Mouse (Mus musculus): ENCODE measurements around the gene Rph3al. TPM values are rescaled to one million over a fixed set of nuclear protein-coding genes. Genes with fewer than 3 reads are reported as not detected.

Rph3al gene
- polyA plus RNA-seq, 1 experiment from 2014 or later = 1.1 TPM

GRCm38 (mm10) chr11:75922741-75923140 lies 15.5 kb downstream of the Rph3al start:
- Histone ChIP-seq H3K27ac (no peak overlapping the region), H3K9ac (no peak overlapping the region), H3K9me3 (replicated peaks) (no peaks in the 10 kb centered on the region), H3K27me3 (no peaks in the 10 kb centered on the region), H3K4me1 (peaks cover 21% of the 10 kb centered on the region), H3K36me3 (ENCODE audit: poor library complexity, severe bottlenecking) (no peaks in the 10 kb centered on the region), H3K4me3 (no peak overlapping the region), H3K4me2 (no peak overlapping the region)
- ATAC-seq = no peak
- WGBS = 79% methylated on average over 4 of the region's 4 CpGs

- WGBS = 91% methylated on average over 6 of the region's 6 CpGs
- Histone ChIP-seq H3K27me3 (no peaks in the 10 kb centered on the region), H3K36me3 (ENCODE audit: poor library complexity, severe bottlenecking) (no peaks in the 10 kb centered on the region), H3K27ac (no peak overlapping the region), H3K9me3 (replicated peaks) (no peaks in the 10 kb centered on the region), H3K4me1 (no peaks in the 10 kb centered on the region), H3K4me3 (no peak overlapping the region), H3K4me2 (no peak overlapping the region), H3K9ac (no peak overlapping the region)
- ATAC-seq = no peak
Observed at GRCm38 (mm10) chr11:75919139-75919538, 19.1 kb downstream of the Rph3al start.

DNA sequence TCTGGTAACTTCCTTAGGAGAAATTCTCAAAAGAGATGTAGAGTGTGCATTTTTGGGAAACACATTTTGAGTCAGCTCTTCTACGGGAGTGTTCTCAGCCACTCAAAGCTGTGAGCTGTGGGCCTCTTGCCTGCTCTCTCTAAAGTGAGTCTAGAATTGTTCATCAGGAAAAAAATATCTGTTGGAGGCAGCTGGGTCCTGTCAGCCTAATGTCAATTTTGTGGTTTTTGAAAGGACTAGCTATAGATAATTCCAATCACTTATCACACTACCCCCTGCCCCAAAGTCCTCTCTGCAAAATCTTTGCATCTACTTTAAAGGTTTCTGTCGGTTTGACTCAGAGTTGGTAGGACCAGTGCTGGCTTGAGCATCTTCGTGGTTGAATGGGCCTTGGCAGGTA lies 20.9 kb downstream of the Rph3al start:
- no peaks in the 10 kb centered on the region for H3K9me3 ChIP-seq (replicated peaks)
- no peaks in the 10 kb centered on the region for H3K4me1 ChIP-seq
- no peaks in the 10 kb centered on the region for H3K27me3 ChIP-seq
- no peak for ATAC-seq
- H3K4me2 ChIP-seq = no peak overlapping the region
- no peaks in the 10 kb centered on the region for H3K36me3 ChIP-seq (ENCODE audit: poor library complexity, severe bottlenecking)
- H3K9ac ChIP-seq = no peak overlapping the region
- H3K27ac ChIP-seq = no peak overlapping the region
- WGBS = 93% methylated on average over 3 of the region's 3 CpGs
- no peak overlapping the region for H3K4me3 ChIP-seq

DNA sequence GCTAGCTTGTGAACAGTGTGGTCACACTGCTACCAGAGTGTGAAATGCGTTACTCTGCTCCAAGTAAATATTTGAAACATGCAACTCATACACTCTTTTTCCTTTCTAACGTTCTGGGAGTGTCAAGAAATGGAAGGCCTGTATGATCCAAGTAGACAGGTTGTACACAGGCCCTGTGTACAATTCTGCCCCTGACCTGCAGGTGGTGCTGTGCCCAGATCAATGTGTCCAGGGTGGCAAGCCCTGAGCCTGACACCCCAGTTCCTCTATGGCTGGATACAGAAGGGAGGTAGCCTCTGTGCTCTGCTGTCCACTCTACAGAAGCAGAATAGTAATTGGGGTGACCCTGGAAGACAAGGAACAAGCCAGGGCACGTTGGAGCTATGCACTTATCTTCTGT lies 24.3 kb downstream of the Rph3al start:
- no peak overlapping the region for H3K9ac ChIP-seq
- H3K27me3 ChIP-seq = no peaks in the 10 kb centered on the region
- H3K9me3 ChIP-seq (replicated peaks) = peaks cover 6% of the 10 kb centered on the region; the same call in 1 of the 2 replicates
- no peaks in the 10 kb centered on the region for H3K36me3 ChIP-seq (ENCODE audit: poor library complexity, severe bottlenecking)
- no peak for ATAC-seq
- H3K4me3 ChIP-seq = no peak overlapping the region
- H3K27ac ChIP-seq = no peak overlapping the region
- 57% methylated on average over 3 of the region's 3 CpGs for WGBS
- peaks cover 4% of the 10 kb centered on the region; the same call in 1 of the 2 replicates for H3K4me1 ChIP-seq
- H3K4me2 ChIP-seq = no peak overlapping the region

- Histone ChIP-seq H3K27me3 (no peaks in the 10 kb centered on the region), H3K36me3 (ENCODE audit: poor library complexity, severe bottlenecking) (no peaks in the 10 kb centered on the region), H3K4me2 (no peak overlapping the region), H3K27ac (no peak overlapping the region), H3K9me3 (replicated peaks) (peaks cover 6% of the 10 kb centered on the region; the same call in 1 of the 2 replicates), H3K4me1 (peaks cover 4% of the 10 kb centered on the region; the same call in 1 of the 2 replicates), H3K9ac (no peak overlapping the region), H3K4me3 (no peak overlapping the region)
- ATAC-seq = no peak
- WGBS = 59% methylated on average over 10 of the region's 10 CpGs
Observed at GRCm38 (mm10) chr11:75912944-75913657, 25.1 kb downstream of the Rph3al start.

DNA sequence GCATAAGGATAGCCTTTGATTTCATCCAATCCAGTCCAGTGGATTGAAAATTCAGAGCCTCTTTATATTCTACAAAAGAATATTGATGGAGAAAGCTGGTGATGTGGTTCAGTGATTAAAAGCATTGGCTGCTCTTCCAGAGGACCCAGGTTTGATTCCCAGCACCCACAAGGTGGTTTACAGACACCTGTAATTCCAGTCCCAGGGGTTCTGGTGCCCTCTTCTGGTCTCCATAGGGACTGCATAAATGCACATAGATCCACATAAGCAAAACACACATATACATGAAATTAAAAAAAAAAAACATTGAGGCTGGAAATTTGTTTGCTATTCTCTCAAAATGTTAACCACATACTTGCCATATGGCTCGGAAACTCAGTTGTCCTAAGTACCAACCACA lies 26.3 kb downstream of the Rph3al start:
- Histone ChIP-seq H3K4me1 (peaks cover 4% of the 10 kb centered on the region; the same call in 1 of the 2 replicates), H3K27ac (no peak overlapping the region), H3K36me3 (ENCODE audit: poor library complexity, severe bottlenecking) (no peaks in the 10 kb centered on the region), H3K27me3 (no peaks in the 10 kb centered on the region), H3K9me3 (replicated peaks) (peaks cover 6% of the 10 kb centered on the region; the same call in 1 of the 2 replicates), H3K9ac (no peak overlapping the region), H3K4me2 (no peak overlapping the region), H3K4me3 (no peak overlapping the region)
- 92% methylated on average over 1 of the region's 1 CpGs for WGBS
- ATAC-seq = no peak

- H3K4me2 ChIP-seq = no peak overlapping the region
- H3K27me3 ChIP-seq = no peaks in the 10 kb centered on the region
- H3K36me3 ChIP-seq (ENCODE audit: poor library complexity, severe bottlenecking) = no peaks in the 10 kb centered on the region
- H3K4me3 ChIP-seq = no peak overlapping the region
- WGBS = 74% methylated on average over 9 of the region's 9 CpGs
- ATAC-seq = no peak
- no peak overlapping the region for H3K9ac ChIP-seq
- H3K9me3 ChIP-seq (replicated peaks) = peaks cover 6% of the 10 kb centered on the region; the same call in 1 of the 2 replicates
- peaks cover 4% of the 10 kb centered on the region; the same call in 1 of the 2 replicates for H3K4me1 ChIP-seq
- no peak overlapping the region for H3K27ac ChIP-seq
Observed at GRCm38 (mm10) chr11:75909702-75910429, 28.4 kb downstream of the Rph3al start.

- Histone ChIP-seq H3K4me3 (no peak overlapping the region), H3K9ac (no peak overlapping the region), H3K9me3 (replicated peaks) (peaks cover 6% of the 10 kb centered on the region; the same call in 1 of the 2 replicates), H3K27me3 (no peaks in the 10 kb centered on the region), H3K27ac (no peak overlapping the region), H3K36me3 (ENCODE audit: poor library complexity, severe bottlenecking) (no peaks in the 10 kb centered on the region), H3K4me1 (peaks cover 11% of the 10 kb centered on the region), H3K4me2 (no peak overlapping the region)
- 70% methylated on average over 4 of the region's 4 CpGs for WGBS
- no peak for ATAC-seq
Observed at GRCm38 (mm10) chr11:75907406-75907805, 30.8 kb downstream of the Rph3al start.

GRCm38 (mm10) chr11:75906556-75906955 lies 31.7 kb downstream of the Rph3al start:
- H3K27ac ChIP-seq = no peak overlapping the region
- ATAC-seq = no peak
- H3K4me3 ChIP-seq = no peak overlapping the region
- no peak overlapping the region for H3K4me2 ChIP-seq
- peaks cover 2% of the 10 kb centered on the region; the same call in 1 of the 2 replicates for H3K9me3 ChIP-seq (replicated peaks)
- H3K36me3 ChIP-seq (ENCODE audit: poor library complexity, severe bottlenecking) = no peaks in the 10 kb centered on the region
- H3K27me3 ChIP-seq = no peaks in the 10 kb centered on the region
- H3K9ac ChIP-seq = no peak overlapping the region
- H3K4me1 ChIP-seq = peaks cover 15% of the 10 kb centered on the region
- 54% methylated on average over 12 of the region's 12 CpGs for WGBS

DNA sequence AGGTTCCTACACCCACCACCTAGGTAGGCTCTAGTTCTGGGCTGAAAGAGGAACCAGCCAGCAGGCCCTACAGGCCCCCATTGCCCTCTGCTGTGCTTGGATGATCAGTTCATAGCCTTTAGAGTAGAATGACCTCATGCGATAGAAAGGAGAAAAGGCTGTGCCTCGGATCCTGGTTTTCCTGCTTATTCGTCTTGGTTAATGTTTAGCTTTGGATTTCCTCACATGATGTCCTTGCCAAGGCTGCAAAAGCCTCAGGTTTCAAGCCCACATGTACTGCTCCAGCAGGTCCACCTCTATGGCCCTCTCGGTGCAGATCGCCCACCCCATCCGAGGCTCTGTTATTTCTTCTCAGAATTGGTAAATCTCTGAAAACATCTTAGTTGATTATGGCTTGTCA lies 33.2 kb downstream of the Rph3al start:
- no peaks in the 10 kb centered on the region for H3K9me3 ChIP-seq (replicated peaks)
- no peak overlapping the region for H3K4me3 ChIP-seq
- H3K27ac ChIP-seq = no peak overlapping the region
- no peaks in the 10 kb centered on the region for H3K27me3 ChIP-seq
- ATAC-seq = no peak
- 86% methylated on average over 6 of the region's 6 CpGs for WGBS
- H3K9ac ChIP-seq = no peak overlapping the region
- H3K4me2 ChIP-seq = no peak overlapping the region
- H3K4me1 ChIP-seq = peaks cover 30% of the 10 kb centered on the region
- no peaks in the 10 kb centered on the region for H3K36me3 ChIP-seq (ENCODE audit: poor library complexity, severe bottlenecking)

- Histone ChIP-seq H3K4me1 (peaks cover 31% of the 10 kb centered on the region), H3K4me2 (no peak overlapping the region), H3K27me3 (no peaks in the 10 kb centered on the region), H3K27ac (no peak overlapping the region), H3K9me3 (replicated peaks) (no peaks in the 10 kb centered on the region), H3K4me3 (no peak overlapping the region), H3K9ac (no peak overlapping the region), H3K36me3 (ENCODE audit: poor library complexity, severe bottlenecking) (no peaks in the 10 kb centered on the region)
- ATAC-seq = no peak
- 35% methylated on average over 5 of the region's 5 CpGs for WGBS
Observed at GRCm38 (mm10) chr11:75904501-75904900, 33.7 kb downstream of the Rph3al start.

DNA sequence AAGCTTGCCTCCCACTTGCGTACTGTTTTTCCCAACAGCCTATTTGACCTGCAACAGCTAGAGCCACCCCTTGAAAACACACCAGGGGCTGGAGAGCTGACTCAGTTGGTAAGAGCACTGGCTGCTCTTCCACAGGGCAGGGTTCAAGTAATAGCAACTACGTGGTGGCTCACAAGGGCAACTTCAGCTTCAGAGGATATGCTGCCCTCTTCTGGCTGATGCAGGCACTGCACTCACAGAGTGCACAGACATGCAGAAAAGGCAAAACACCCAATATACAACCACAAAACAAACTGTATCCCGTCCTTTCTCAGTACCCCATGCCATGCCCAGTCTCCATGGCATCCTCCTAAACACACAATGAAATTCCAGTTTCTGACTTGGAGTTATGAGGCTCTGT lies 34.7 kb downstream of the Rph3al start:
- Histone ChIP-seq H3K9me3 (replicated peaks) (no peaks in the 10 kb centered on the region), H3K36me3 (ENCODE audit: poor library complexity, severe bottlenecking) (no peaks in the 10 kb centered on the region), H3K4me1 (peaks cover 36% of the 10 kb centered on the region), H3K9ac (no peak overlapping the region), H3K27ac (no peak overlapping the region), H3K4me3 (no peak overlapping the region), H3K4me2 (no peak overlapping the region), H3K27me3 (no peaks in the 10 kb centered on the region)
- ATAC-seq = no peak
- 70% methylated on average over 3 of the region's 3 CpGs for WGBS
